Mouse (Mus musculus): Measurements from ENCODE around the gene Gm10160. TPM values are rescaled to one million over a fixed set of nuclear protein-coding genes. Genes with fewer than 3 reads are reported as not detected.

Gm10160 gene
- polyA plus RNA-seq, 1 experiment = not detected

DNA sequence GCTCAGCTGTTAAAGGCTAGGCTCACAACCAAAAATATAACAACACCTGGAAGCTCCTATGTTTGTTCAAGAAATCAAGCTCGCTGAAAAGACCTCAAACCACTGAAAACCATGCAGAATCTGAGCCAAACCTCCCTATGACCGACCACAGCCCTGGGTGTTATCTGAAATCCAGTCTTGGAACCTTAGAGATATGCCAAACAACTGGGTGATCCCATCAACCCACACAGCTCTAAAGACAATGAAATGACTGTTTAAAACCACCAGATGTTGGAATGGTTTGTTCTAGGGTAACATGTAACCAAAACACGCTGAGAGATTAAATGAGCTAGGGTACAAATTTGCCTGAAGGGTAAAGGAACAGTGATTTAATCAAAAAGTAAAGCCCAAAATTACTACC, 30.7 kb downstream of the Gm10160 start:
- H3K4me3 ChIP-seq (ENCODE audit: insufficient read depth, low read length) = no peak overlapping the region
- no peak for TF ChIP-seq CTCF (IDR thresholded peaks at IDR 0.05; ENCODE audit: extremely low read depth, insufficient read depth, low read length)
- TF ChIP-seq POLR2A (IDR thresholded peaks at IDR 0.05; ENCODE audit: extremely low read depth, insufficient read depth, low read length) = no peak
- peaks cover 9% of the 10 kb centered on the region for H3K4me1 ChIP-seq (ENCODE audit: control insufficient read depth, insufficient read depth, low read length)
- no peak overlapping the region; the same call in 1 of the 2 replicates for H3K27ac ChIP-seq (ENCODE audit: insufficient read depth, low read length)

GRCm38 (mm10) chr7:81806067-81806466, 49.5 kb downstream of the Gm10160 start:
- Histone ChIP-seq H3K27ac (ENCODE audit: insufficient read depth, low read length) (no peak overlapping the region), H3K4me1 (ENCODE audit: control insufficient read depth, insufficient read depth, low read length) (no peaks in the 10 kb centered on the region), H3K4me3 (ENCODE audit: insufficient read depth, low read length) (no peak overlapping the region)
- no peak for TF ChIP-seq CTCF (IDR thresholded peaks at IDR 0.05; ENCODE audit: extremely low read depth, insufficient read depth, low read length)
- TF ChIP-seq POLR2A (IDR thresholded peaks at IDR 0.05; ENCODE audit: extremely low read depth, insufficient read depth, low read length) = no peak

Other genes starting within 250 kb of the Gm10160 start
- 30.8 and 34.6 TPM in 2 replicates for gene Homer2, start 148.3 kb downstream of the Gm10160 start, polyA plus RNA-seq (2012; rRNA removed)
- gene Ramac, start 92.9 kb downstream of the Gm10160 start, polyA plus RNA-seq (2012; rRNA removed) = 80.4 and 87.9 TPM in 2 replicates
- gene 3110040N11Rik, start 66.3 kb downstream of the Gm10160 start, polyA plus RNA-seq (2012; rRNA removed) = 30.9 and 35.0 TPM in 2 replicates
- gene Btbd1, start 26.4 kb downstream of the Gm10160 start, polyA plus RNA-seq (2012; rRNA removed) = 99.6 and 99.9 TPM in 2 replicates
- gene Tm6sf1, start 3.2 kb upstream of the Gm10160 start, polyA plus RNA-seq (2012; rRNA removed) = 37.1 and 43.4 TPM in 2 replicates
- 40.4 and 40.9 TPM in 2 replicates for gene Hdgfl3, start 78.7 kb upstream of the Gm10160 start, polyA plus RNA-seq (2012; rRNA removed)
- not detected in 2 replicates for gene Bnc1, start 136.5 kb upstream of the Gm10160 start, polyA plus RNA-seq (2012; rRNA removed)